Mouse (Mus musculus) heart, adult 18-20 months (tissue): Measurements from ENCODE around the gene Apela. TPM values are rescaled to one million over a fixed set of nuclear protein-coding genes. Genes with fewer than 3 reads are reported as not detected.

Source experiments
- DNase-seq, 2 experiments: peaks; one replicate each; pipeline ENCODE4 v3.0.0; 2021 to 2022; ENCODE audit warnings: mixed read lengths in 1 of 2
- long read RNA-seq, 2 experiments: library from polyadenylated mRNA; stranded (forward); transcript quantifications; one replicate each; pipeline ENCODE4 v2.0.0; 2021
- total RNA-seq, 2 experiments: library from RNA; stranded (reverse); gene quantifications; 2 replicates each; pipeline ENCODE4 v1.2.3; 2021

Gene Apela
- not detected for total RNA-seq
- long read RNA-seq, experiment 1 = 0 reads
- long read RNA-seq, experiment 2 = 0 reads

DNA sequence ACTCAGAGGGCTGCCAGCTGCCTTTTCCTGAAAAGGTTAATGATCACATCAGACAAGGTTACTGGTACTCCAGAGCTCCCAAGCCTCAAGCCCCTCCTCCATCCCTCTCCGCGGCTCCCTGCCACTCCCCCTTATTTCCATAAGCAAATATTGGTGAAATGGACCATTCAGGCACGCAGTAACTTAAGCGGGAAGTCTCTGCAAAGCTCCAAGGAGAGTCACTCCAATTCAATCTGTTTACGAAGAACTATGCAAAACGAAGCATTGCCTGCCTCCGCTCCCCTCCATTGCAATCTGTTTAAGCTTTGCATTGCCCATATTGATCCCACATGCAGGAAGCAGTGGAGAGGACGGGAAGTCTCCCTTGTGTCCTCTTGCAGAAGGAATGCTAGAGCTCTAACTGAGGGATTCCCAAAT lies at the start of gene Apela:
Gene Apela, minus strand, starts transcription at position 220 of the 417 bp plus-strand sequence.
- DNase-seq = peak in 1 of 2 experiments; percentile 2

DNA sequence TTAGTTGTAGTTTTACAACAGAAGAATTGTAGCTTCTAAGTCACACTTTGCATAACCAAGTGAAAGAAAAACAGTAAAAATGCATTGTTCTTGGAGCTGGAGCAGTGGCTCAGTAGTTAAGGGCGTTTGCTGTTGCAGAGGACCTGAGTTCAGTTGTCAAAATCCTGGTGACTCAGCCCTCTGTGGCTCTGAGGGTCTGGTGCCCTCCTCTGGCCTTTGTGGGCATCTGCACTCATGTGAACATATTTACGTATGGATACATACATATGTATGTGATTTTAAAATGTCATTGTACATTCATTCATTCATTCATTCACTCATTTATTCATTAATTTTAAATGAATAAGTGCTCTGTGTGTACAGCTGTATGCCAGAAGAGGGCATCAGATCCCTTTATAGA lies 48.5 kb upstream of the Apela start:
- no peak for DNase-seq

DNA sequence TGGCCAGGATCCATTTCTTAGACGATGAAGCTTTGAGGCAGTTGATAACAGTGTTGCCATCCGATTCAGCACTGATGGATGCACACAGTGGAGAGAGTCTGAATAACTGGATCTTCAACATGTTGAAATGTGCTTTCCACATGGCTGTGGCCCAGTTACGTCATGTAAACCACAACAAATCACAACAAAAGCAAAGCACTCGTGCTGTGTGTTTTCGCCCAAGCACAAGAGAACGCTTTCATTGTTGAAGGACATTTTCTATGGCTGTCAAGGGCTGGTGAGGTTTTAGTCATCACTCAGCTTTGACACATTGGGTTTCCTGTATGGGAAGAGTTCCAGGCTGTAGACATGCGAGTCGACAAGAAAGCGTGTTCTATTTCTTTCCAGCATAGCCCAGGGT lies 43.6 kb upstream of the Apela start:
- no peak for DNase-seq

DNA sequence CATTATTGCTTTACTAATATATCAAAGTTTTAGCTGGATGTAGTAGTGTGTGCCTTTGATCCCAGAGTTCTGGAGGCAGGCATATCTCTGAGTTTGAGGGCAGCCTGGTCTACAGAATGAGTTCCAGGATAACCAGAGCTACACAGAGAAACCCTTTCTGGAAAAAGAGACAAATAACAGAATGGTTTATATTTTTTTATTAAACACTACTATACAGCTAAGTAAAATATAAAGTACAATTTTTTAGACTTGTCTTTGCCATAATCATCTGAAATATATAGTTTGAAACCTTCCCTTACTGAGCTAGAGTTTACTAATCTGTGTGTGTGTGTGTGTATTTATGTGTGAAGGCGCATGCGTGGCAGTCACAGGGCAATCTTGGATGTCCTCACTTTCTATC lies 37.6 kb upstream of the Apela start, which contains the start of gene Gm10663:
Gene Gm10663, plus strand, starts transcription at position 301 of the 400 bp plus-strand sequence.
- DNase-seq = no peak

DNA sequence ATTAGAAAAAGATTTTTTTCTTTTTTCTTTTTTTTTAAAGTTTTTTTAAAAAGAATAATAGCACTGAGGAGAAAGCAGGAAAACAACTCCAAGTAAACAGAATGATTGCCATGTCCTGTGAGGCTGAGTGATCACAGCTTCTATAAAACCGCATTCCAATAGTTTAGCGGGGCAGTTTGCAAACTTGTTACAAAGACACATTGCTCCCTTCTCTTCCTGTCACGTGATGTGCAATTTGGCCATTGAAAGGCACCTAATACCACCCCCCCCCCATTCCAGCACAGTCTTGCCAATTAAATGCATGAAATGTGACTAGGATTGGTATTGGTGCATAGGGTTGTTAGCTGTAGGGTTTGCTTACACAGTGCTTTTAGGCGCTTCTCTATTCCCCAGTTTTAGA lies 33.9 kb upstream of the Apela start:
- DNase-seq = no peak

DNA sequence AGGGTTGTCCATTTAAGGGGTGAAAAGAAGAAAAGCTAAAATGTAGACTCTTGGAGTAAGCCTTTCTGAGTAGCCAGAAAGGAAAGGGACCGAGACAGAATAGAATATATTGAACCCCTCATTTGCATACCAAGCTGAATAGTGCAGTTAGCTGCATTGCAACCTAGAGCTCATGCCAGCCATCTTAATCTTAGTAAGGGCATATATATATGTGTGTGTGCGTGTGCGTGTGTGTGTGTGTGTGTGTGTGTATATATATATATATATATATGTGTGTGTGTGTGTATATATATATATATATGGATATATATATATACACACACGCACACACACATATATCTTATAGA lies 31.3 kb upstream of the Apela start:
- DNase-seq = no peak

DNA sequence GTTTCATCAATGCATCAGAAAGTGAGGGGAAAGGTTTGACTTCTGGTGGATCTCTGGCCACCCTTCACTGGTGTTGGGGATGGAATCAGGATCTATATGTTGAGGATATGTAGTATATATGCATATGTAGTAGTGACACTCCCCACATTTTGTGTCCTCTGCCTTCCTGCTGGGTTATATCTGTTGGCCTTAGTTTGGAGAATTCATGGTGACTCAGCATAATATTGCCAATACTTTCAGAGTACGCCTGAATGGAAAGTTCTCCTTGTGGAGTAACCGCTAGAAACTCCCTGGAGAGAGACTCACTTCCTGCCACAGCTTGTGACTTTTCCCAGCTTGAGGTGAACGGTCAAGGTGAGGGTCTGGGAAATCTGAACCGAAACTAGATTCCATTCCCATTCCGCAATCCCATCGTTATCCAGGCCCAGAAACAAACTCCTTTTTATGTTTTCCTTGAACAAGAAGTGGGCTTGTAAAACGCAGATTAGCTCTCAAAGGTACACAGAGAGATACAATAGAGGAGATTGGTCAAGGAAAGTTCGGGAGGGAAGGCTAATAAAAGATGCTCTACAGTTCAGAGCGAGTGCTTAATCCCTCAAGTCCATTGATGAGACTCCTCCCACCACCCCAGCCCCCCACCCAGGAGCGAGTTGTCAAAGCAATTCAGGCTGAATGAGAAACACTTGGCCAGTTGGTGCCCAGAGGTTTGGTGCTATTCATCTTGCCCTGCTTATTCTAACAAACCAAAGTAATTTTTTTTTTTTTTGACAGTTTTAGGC lies 30.7 kb upstream of the Apela start:
- DNase-seq = peak; percentile 4 to 9

DNA sequence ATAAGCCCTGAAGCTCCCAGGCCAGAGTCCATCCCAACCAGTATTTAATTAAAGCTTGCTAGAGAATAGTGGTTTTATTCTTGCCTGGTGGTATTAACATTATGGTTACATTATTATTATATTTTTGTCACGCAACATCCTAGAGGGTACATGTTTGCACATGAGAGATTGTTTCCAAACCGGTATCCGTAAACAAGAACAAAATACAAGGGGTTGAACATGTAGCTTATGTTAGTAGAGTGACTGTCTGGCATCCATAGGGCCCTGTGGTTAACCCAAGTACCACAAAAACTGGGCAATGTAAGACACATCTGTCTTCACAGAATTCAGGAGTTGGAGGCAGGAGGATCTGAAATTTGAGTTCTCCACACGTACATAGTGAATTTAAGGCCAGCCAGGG lies 29.9 kb upstream of the Apela start:
- no peak for DNase-seq

DNA sequence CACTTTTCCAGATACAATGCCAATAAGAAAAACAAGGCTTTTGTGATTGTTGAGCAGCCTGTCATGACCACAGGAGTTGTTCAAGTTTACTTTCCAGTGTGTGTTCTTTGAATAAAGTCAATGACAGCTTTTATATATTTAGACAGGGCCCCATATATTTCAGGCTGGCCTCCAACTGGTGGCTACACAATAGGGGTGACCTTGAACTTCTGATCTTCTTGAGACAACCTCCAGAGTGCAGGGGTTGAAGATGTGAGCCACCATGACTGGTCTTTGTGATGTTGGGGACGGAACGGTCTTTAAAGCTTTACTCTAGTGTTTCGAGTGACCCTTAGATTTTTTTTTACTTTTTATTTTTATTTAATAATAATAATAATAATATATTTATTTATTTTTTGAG lies 28.5 kb upstream of the Apela start:
- no peak for DNase-seq

DNA sequence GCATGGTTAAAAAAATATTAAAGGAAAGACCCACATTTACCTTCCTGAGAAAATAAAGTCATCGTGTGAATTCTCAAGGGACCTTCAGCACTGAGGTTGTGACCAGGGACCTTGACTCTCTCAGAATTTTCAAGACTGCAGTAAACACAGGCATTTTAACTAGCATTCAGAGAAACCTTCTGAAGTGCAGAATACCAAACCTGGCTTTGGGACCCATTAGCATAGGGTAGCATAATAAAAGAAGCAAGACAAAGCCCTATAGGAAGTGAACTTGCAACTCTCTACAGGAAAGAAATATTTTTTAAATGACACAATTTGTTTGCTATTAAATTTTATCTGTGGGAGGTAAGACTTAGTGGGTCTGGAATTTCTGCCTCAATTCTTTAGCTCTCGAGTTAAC lies 26.9 kb upstream of the Apela start:
- no peak for DNase-seq

DNA sequence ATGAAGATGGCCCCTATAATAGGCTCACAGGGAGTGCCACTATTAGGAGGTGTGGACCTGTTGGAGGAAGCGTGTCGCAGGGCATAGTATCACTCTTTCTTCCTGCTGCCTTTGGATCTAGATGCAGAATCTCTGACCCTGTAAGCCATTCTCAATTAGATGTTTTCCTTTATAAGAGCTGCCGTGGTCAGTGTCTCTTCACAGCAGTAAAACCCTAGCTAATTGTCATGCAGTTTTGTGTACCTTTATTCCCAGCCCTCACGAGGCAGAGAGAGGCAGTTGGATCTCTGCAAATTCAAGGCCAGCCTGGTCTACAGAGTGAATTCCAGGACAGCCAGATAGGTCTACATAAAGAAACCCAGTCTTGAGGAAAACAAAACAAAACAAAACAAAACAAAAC lies 25.1 kb upstream of the Apela start:
- no peak for DNase-seq

DNA sequence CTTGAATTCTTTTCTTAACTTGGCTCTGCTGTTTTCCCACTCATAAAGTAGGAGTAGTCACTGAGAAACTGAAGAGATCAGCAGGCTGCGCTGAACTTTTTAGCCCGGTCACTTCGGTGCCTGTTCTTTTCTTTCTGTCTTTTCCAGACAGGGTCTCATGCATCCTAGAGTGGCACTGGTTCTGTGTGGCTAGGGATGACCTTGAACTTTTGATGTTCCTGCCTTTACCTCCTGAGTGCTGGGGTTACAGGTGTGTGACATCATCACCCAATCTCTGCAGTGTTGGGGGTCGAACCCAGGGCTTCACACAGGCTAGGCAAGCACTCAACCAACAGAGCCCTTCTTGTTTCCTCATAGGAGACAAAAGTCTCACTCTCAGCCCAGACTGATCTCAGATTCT lies 19.6 kb upstream of the Apela start:
- DNase-seq = no peak

DNA sequence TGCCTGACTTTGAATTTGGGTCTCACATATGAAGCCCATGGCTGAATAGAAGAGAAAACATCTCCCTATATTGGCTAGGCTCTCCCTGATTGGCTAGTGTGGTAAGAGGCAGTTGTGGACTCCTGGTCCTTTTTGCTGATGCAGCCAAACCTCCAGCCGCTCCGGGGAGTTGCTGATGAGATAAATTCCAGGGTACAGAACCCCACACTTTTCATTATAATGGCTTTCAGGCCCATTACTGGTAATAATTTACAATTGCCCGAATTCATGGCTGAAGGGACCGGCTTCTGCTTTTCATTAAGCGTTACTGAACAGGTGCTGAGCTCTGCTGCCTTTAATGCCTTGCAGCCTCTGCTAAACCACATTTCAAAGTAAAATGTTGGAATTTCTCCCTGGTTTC lies 16.8 kb upstream of the Apela start:
- DNase-seq = no peak

DNA sequence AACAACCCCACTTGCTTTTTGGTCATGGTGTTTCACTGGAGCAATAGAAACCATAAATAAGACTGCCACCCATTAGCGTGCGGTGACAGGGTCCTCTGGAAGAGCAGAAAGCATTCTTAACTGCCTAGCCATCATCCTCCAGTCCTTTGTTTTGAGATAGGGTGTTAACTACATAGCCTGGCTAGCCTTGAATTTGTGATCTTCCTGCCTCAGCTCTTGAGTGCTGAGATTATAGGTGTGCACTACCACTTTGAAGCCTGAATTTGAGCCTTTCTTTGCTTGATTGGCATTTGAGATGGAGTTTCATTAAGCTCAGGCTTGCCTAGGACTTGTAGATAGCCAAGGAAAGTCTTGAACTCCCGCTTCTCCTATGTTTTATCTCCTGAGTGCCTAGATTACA lies 16.4 kb upstream of the Apela start:
- no peak for DNase-seq

DNA sequence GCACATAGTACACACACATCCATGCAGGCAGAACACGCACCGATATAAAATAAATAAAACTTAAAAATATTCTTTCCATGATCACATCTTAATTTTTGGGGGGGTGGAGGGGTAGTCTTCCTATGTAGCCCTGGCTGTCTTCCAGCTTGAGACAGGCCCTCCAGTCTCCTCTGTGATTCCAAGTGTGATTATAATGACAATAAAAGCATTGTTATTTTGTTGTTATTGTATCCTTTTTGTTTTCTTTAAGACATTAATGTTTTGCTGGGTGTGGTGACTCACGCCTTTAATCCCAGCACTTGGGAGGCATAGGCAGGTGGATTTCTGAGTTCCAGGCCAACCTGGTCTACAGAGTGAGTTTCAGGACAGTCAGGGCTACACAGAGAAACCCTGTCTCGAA lies 10.7 kb upstream of the Apela start:
- no peak for DNase-seq

DNA sequence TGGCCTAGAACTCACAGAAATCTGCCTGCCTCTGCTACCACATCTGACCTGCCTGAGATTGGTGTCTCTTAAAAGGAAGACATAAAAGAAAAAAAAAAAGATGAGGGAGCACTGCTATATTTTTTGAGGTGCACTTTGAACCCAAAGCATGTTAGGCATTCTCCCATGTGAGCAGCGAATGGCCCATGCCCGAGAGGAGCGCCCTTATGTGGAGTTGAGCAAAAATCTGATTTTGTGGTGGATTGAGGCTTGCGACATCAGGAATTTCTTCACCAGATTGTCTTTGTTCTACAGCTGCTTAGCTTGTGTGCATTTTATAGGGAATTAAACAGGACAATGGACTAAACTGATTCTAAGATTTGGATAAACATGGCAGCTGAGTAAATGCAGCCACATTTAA lies 10.1 kb upstream of the Apela start:
- no peak for DNase-seq

DNA sequence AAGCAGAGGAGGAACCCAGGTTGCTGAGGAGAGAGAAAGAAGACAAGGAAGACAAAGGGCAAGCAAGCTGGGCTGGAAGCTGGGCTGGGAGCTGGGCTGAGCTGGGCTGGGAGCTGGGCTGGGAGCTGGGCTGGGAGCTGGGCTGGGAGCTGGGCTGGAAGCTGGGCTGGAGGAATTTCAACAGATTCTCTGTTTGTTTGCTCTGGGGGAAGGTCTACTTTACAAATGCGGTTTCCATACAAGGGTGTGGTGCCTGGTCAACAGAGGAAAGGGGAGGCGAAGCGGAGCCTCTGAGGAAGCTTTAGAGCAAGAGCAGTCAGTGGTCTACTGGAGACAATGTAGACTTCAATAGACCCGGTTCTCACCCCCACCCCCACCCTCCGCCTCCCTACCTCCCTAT lies 9.4 kb upstream of the Apela start:
- no peak for DNase-seq

DNA sequence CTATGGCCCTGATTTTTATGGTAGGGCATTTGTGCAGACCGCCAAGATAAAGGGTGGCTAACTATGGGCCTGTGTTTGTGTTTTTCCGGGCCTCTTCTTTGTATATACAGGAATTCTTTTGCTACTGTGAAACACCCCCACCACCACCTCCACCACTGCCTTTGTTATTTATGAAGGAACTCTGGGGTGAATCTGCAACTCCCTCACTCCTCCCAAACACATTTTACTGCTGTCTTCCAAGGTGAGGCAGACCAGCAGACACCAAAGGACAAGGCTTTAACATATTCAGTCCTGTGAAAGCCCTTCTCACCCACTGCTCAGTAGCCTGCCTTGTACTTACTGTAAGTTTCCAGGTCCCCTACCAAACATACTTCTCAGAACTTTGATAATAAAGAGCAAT lies 3.0 kb downstream of the Apela start:
- no peak for DNase-seq

DNA sequence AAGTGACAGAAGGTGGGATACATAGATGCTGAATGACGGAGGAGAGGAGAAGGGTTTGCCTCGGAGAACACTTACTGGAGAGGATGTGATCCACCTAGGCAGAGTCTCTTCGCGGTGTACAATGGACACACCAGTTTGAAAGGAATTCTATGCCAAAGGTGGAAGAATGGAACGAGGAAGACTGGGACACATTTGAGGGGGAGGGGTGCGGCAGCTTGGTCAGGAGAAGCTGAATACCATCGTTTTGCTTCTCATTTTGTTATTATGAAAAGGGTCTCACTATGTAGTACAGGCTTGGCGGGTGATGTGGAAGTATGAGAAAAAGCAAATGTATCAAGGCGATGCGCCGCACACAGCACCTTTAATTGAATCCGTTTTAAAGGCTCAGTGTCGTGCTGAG lies 4.1 kb downstream of the Apela start:
- no peak for DNase-seq

DNA sequence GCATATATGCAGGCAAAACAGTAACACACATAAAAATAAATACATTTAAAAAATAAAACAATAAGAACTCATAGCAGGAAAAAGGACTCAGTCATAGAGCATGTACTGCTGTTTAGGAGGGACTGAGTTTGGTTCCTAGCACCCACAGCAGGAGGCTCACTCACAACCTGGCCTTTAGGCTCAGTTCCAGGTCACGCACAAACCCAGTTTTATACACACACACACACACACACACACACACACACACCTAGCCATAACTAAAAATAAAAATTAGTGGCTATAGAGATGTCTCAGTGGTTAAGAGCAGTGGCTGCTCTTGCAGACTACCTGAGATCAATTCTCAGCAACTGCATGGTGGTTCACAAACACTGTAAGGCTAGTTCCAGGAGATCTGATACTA lies 5.0 kb downstream of the Apela start:
- DNase-seq = no peak

DNA sequence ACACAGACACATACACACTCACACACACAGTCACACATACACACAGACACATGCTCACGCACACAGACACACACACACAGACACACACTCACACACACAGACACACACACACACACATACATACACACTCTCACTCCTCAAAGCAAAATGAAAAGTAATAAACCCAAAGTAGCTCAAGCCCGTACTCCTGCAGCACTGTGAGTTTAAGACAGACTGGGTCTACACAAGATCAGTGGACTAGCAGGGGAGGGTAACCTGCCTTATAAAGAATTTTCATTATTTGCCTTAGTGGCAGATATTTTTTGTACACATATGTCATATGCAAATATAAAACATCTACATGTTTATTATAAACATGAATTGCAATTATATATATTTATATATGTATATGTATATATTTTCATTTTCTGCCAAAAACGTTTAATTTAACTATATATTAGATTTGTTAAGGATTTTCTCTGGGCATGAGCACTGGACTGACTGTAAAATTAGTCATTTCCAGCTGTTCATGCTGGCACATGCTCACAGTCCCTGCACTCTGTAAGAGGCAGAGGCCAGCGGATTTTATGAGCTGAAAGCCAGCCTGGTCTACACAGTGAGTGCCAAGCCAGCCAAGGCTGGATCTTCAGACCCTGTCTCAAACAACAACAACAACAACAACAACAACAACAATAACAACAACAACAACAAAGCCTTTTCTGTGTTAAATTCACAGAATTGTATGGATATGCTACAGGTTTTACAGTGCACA lies 6.2 kb downstream of the Apela start:
- DNase-seq = no peak

DNA sequence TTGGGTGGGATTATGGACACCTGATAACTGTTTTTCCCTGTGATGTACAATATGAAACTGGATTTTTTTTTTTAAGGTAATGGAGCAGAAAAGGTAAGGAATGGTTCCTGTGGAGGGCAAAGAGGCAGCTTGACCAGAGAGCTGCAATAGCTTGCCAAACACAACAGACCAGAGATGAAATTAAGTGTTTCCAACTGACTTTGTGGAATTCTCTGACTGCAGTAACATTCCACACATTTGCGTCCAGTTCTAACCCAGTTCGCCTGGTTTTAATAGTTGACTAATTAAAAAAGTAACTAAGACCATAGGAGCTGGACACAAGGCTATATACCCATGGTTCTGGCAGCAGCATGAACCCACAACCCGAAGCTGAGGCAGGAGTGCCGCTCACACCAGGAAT lies 7.4 kb downstream of the Apela start:
- no peak for DNase-seq

DNA sequence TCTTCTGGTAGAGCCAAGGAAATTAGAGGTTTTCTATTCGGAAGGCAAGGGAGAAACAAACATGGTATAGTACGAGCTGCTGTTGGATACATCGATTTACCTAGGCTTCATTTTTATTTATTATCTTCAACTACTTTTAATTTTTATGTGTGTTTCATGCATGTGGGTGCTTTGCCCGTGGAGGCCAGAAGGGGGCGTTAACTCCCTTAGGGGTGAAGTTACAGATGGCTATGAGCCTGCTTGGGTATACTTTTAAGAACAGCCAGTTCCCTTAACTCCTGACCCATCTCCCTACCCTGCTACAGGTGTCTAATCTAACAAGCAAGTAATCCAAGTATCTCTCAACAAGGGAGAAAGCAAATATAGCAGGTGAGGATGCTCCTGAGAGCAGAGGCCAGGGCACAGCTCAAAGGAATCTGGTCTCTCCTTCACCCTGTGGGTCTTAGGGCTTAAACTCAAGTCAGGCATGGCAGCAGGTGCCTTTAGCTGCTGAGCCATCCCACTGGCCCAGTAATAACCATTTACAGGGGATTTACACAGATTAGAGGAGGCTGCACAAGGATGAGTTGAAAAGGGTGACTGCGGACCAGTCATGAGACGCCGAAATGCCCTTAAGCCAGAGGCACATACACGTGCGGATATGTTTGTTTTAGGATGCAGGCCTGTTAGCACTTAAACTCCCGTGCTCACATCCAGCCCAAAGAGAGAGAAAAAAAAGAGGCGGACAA lies 8.0 kb downstream of the Apela start:
- no peak for DNase-seq
